In genomic region chr2:73038290-73038732, GRCm38 (mm10) we compare ENCODE assay signal across 9 mouse cellular contexts. TPM values are rescaled to one million over a fixed set of nuclear protein-coding genes. Genes with fewer than 3 reads are reported as not detected.
A peak's percentile ranks its signal among the peaks of the same experiment; 100 is the strongest.
DNase-seq lines count a peak whose midpoint lies in the region; TF ChIP-seq lines count a peak whose summit lies in the region.
"Had no signal": no experiment of that assay in that cellular context is flagged by ENCODE, and none has a peak within 500 bp of the region (broad histone marks: within the 10 kb centered on the region; RNA-seq: fewer than 3 reads in every experiment).

No protein-coding gene starts in this region.

- DNase-seq in embryo, embryonic 10 days (ENCODE audit: low spot score), result peak; percentile 70
- peak; percentile 65 to 73 for DNase-seq in heart, adult 2 months
- DNase-seq in limb, embryonic 10.5 days (ENCODE audit: low spot score), result peak; percentile 62
- DNase-seq in midbrain, embryonic 10.5 days (ENCODE audit: low spot score), result peak; percentile 53
- DNase-seq in testis, postnatal 10 days (ENCODE audit: low spot score), result peak; percentile 72
- DNase-seq in frontal cortex, postnatal 36 days (ENCODE audit: low spot score in 2 of 2), result no peak
- DNase-seq in spleen, postnatal 36 days (ENCODE audit: low spot score in 2 of 2), result no peak

- H3K9ac ChIP-seq in ES-Bruce4 (ENCODE audit: low read depth, poor library complexity, severe bottlenecking), result peak overlapping the region; percentile 34
- H3K9ac ChIP-seq in heart, adult 2 months (ENCODE audit: low read depth, low read length), result peak overlapping the region; percentile 44; the same call in 1 of the 2 replicates

- no peaks in the 10 kb centered on the region for H3K36me3 ChIP-seq in ES-Bruce4 (ENCODE audit: control insufficient read depth, insufficient read depth, low read length, poor library complexity, severe bottlenecking)
- peaks cover 3% of the 10 kb centered on the region for H3K36me3 ChIP-seq in heart, adult 2 months (ENCODE audit: control insufficient read depth, insufficient read depth, low read length)
- no peaks in the 10 kb centered on the region for H3K36me3 ChIP-seq in limb, embryonic 10.5 days
- H3K36me3 ChIP-seq in midbrain, embryonic 10.5 days, result no peaks in the 10 kb centered on the region

- no peaks in the 10 kb centered on the region for H3K4me1 ChIP-seq in ES-Bruce4 (ENCODE audit: control insufficient read depth, insufficient read depth, low read length)
- H3K4me1 ChIP-seq in heart, adult 2 months (ENCODE audit: control insufficient read depth, insufficient read depth, low read length), result peaks cover 7% of the 10 kb centered on the region
- peaks cover 18% of the 10 kb centered on the region for H3K4me1 ChIP-seq in limb, embryonic 10.5 days
- H3K4me1 ChIP-seq in midbrain, embryonic 10.5 days, result peaks cover 21% of the 10 kb centered on the region

- no peaks in the 10 kb centered on the region for H3K79me2 ChIP-seq in heart, adult 2 months (replicated peaks; ENCODE audit: control insufficient read depth, insufficient read depth, low read length)

- TF ChIP-seq EP300 in ES-Bruce4 (IDR thresholded peaks at IDR 0.05; ENCODE audit: insufficient read depth, low read depth, low read length), result peak; percentile 80; the same call in 1 of the 2 replicates
- no peak for TF ChIP-seq EP300 in heart, adult 2 months (IDR thresholded peaks at IDR 0.05; ENCODE audit: insufficient read depth, low read depth, low read length)

- TF ChIP-seq POLR2A in ES-Bruce4 (IDR thresholded peaks at IDR 0.05; ENCODE audit: insufficient read depth, low read length), result peak; percentile 15
- no peak; the same call in 1 of the 2 replicates for TF ChIP-seq POLR2A in heart, adult 2 months (IDR thresholded peaks at IDR 0.05; ENCODE audit: insufficient read depth, low read depth, low read length)

- H3K9me3 ChIP-seq in ES-Bruce4 (replicated peaks; ENCODE audit: control insufficient read depth, insufficient read depth, low read length, poor library complexity, severe bottlenecking), result no peaks in the 10 kb centered on the region
- no peaks in the 10 kb centered on the region for H3K9me3 ChIP-seq in limb, embryonic 10.5 days (replicated peaks)
- no peaks in the 10 kb centered on the region for H3K9me3 ChIP-seq in midbrain, embryonic 10.5 days (replicated peaks)

- WGBS in heart, adult 2 months, result 21% methylated on average over 16 of the region's 16 CpGs
- WGBS in limb, embryonic 10.5 days, result 8% methylated on average over 16 of the region's 16 CpGs
- WGBS in midbrain, embryonic 10.5 days, result 12% methylated on average over 16 of the region's 16 CpGs

- intact Hi-C loops in heart, adult 2 months (cut with DNase I), result loop anchor here (5.0 kb wide), 1 partner anchor 294 kb away; no protein-coding TSS in a partner anchor

- TF ChIP-seq CTCF in ES-Bruce4 (IDR thresholded peaks at IDR 0.05; ENCODE audit: low read depth, low read length), result no peak
- TF ChIP-seq CTCF in heart, adult 2 months (IDR thresholded peaks at IDR 0.05), result no peak

- H3K27me3 ChIP-seq in ES-Bruce4 (ENCODE audit: control insufficient read depth, insufficient read depth, low read length, poor library complexity, severe bottlenecking), result no peaks in the 10 kb centered on the region
- no peaks in the 10 kb centered on the region for H3K27me3 ChIP-seq in heart, adult 2 months (ENCODE audit: control insufficient read depth, insufficient read depth, low read length)
- H3K27me3 ChIP-seq in limb, embryonic 10.5 days (ENCODE audit: low read depth, poor library complexity, severe bottlenecking), result 0 out of 2 replicates have a peak, but pooled peaks cover 6% of the 10 kb centered on the region
- H3K27me3 ChIP-seq in midbrain, embryonic 10.5 days (ENCODE audit: low read depth, poor library complexity, severe bottlenecking), result peaks cover 17% of the 10 kb centered on the region

- H3K4me3 ChIP-seq in ES-Bruce4 (ENCODE audit: low read depth, low read length), result peak overlapping the region; percentile 26
- no peak overlapping the region for H3K4me3 ChIP-seq in heart, adult 2 months
- peak overlapping the region; percentile 45 for H3K4me3 ChIP-seq in limb, embryonic 10.5 days
- H3K4me3 ChIP-seq in midbrain, embryonic 10.5 days, result peak overlapping the region; percentile 42

- H3K27ac ChIP-seq in ES-Bruce4 (ENCODE audit: insufficient read depth, low read length), result peak overlapping the region; percentile 74
- peak overlapping the region; percentile 80 for H3K27ac ChIP-seq in heart, adult 2 months
- H3K27ac ChIP-seq in limb, embryonic 10.5 days, result peak overlapping the region; percentile 78
- H3K27ac ChIP-seq in midbrain, embryonic 10.5 days (replicated peaks), result peak overlapping the region; percentile 70

RNA-seq across cellular contexts. Expression of gene Gm11084, which starts 51.8 kb away (rescaled TPM):
- not detected in 2 replicates for polyA plus RNA-seq in ES-Bruce4 (2011; ENCODE audit: insufficient read depth, insufficient read length, low read depth, missing spikeins)
- not detected for total RNA-seq in heart, adult 2 months (2021)
- polyA plus RNA-seq in heart, adult 2 months (2012; rRNA removed), result not detected in 2 replicates
- polyA plus RNA-seq in limb, embryonic 10.5 days (2016; fragmentation: Nextera tagmentation; extraction: Ambion mirVana), result not detected in 2 replicates
- not detected in 2 replicates for polyA plus RNA-seq in midbrain, embryonic 10.5 days (2016; fragmentation: Nextera tagmentation; extraction: Ambion mirVana)
- total RNA-seq: left cerebral cortex, postnatal 10 days had no signal

RNA-seq across cellular contexts. Expression of gene Sp3, which starts 58.1 kb away (rescaled TPM):
- 98.0 and 102 TPM in 2 replicates for polyA plus RNA-seq in ES-Bruce4 (2011; ENCODE audit: insufficient read depth, insufficient read length, low read depth, missing spikeins)
- 10 to 100 TPM; 29.6 to 33.6 TPM for total RNA-seq in heart, adult 2 months (2021)
- polyA plus RNA-seq in heart, adult 2 months (2012; rRNA removed), result 11.1 and 21.8 TPM in 2 replicates
- 47.6 and 58.2 TPM in 2 replicates for polyA plus RNA-seq in limb, embryonic 10.5 days (2016; fragmentation: Nextera tagmentation; extraction: Ambion mirVana)
- 43.2 and 50.7 TPM in 2 replicates for polyA plus RNA-seq in midbrain, embryonic 10.5 days (2016; fragmentation: Nextera tagmentation; extraction: Ambion mirVana)

Comparison
In these comparisons a context has a peak if more than half of its experiments do, and no peak if none do; other contexts are left out.
1. DNase-seq: peak in embryo, embryonic 10 days (single experiment), heart, adult 2 months (2 of 2), limb, embryonic 10.5 days (single experiment), midbrain, embryonic 10.5 days (single experiment) and testis, postnatal 10 days (single experiment); none in frontal cortex, postnatal 36 days (0 of 2) and spleen, postnatal 36 days (0 of 2).
2. Peak in every context shown above with its lines, with median percentiles within 50 percentile points of each other: H3K27ac ChIP-seq.